Mouse (Mus musculus) forebrain, embryonic 12.5 days (tissue): ENCODE measurements around the gene Emd. TPM values are rescaled to one million over a fixed set of nuclear protein-coding genes. Genes with fewer than 3 reads are reported as not detected.
"Not testable (repeated sequence)": the region's sequence is repeated elsewhere in the genome, so short reads cannot be mapped to it uniquely, and the experiment has no call there.

Experiments used
- ATAC-seq: fragments of 200-750 bp; cut with Nextera tagmentation; 2 replicates; pipeline ENCODE4 v1.8.0; 2017; ENCODE audit warnings: moderate TSS enrichment; ENCODE audit not compliant: low FRiP score
- H3K27ac ChIP-seq: fragments of 300-500 bp; sonication (generic); 2 replicates; pipeline ENCODE4 v1.5.1; 2016; ENCODE audit warnings: mild to moderate bottlenecking
- H3K27me3 ChIP-seq: fragments of 300-500 bp; sonication (generic); 2 replicates; pipeline ENCODE4 v1.6.1; 2016; ENCODE audit warnings: mild to moderate bottlenecking
- H3K36me3 ChIP-seq: fragments of 300-500 bp; sonication (generic); replicated peaks from 2 replicates; pipeline ENCODE4 v1.6.1; 2016; ENCODE audit warnings: mild to moderate bottlenecking
- H3K4me1 ChIP-seq: fragments of 300-500 bp; sonication (generic); 2 replicates; pipeline ENCODE4 v1.6.1; 2016
- H3K4me2 ChIP-seq: fragments of 300-500 bp; sonication (generic); 2 replicates; pipeline ENCODE4 v1.6.1; 2016; ENCODE audit warnings: mild to moderate bottlenecking, moderate library complexity
- H3K4me3 ChIP-seq: fragments of 300-500 bp; sonication (generic); replicated peaks from 2 replicates; pipeline ENCODE4 v1.5.1; 2016; ENCODE audit warnings: mild to moderate bottlenecking
- H3K9ac ChIP-seq: fragments of 300-500 bp; sonication (generic); 2 replicates; pipeline ENCODE4 v1.6.1; 2016; ENCODE audit warnings: mild to moderate bottlenecking
- H3K9me3 ChIP-seq: fragments of 300-500 bp; sonication (generic); 2 replicates; pipeline ENCODE4 v1.6.1; 2016
- WGBS: fragments of 180-500 bp; shearing (Covaris S2); methylation state at CpG from one replicate; pipeline ENCODE4 v1.1.7; 2016; 5-methylcytosine and 5-hydroxymethylcytosine counted together
- polyA plus RNA-seq: library from polyadenylated mRNA; unstranded; fragments of >200 nt; fragmentation: Nextera tagmentation; extraction: Ambion mirVana; gene quantifications from 2 replicates; pipeline ENCODE4 v1.2.1, GENCODE M21; 2016

The Emd gene
- polyA plus RNA-seq: 20.5 and 23.5 TPM in 2 replicates

GRCm38 (mm10) chrX:74254153-74254887 lies at the start of gene Emd:
Emd (plus strand) TSS chrX:74254687.
- Histone ChIP-seq H3K27me3 (no peaks in the 10 kb centered on the region), H3K36me3 (peaks cover 17% of the 10 kb centered on the region), H3K9me3 (no peaks in the 10 kb centered on the region), H3K4me1 (peaks cover 2% of the 10 kb centered on the region; the same call in 1 of the 2 replicates), H3K4me2 (peak within 1 kb of the TSS; percentile 64), H3K27ac (peak within 1 kb of the TSS; percentile 90), H3K4me3 (peak within 1 kb of the TSS; percentile 57), H3K9ac (peak within 1 kb of the TSS; percentile 72)
- WGBS: 27% methylated on average over 39 of the region's 39 CpGs
- peak; percentile 97 for ATAC-seq

GRCm38 (mm10) chrX:74218496-74218895 lies 36.0 kb upstream of the Emd start:
- H3K4me1 ChIP-seq: no peaks in the 10 kb centered on the region
- 84% methylated on average over 4 of the region's 4 CpGs for WGBS
- H3K36me3 ChIP-seq: peaks cover 10% of the 10 kb centered on the region
- H3K27me3 ChIP-seq: no peaks in the 10 kb centered on the region
- no peak overlapping the region for H3K9ac ChIP-seq
- no peak overlapping the region for H3K27ac ChIP-seq
- ATAC-seq: no peak
- no peak overlapping the region for H3K4me2 ChIP-seq
- H3K9me3 ChIP-seq: no peaks in the 10 kb centered on the region
- no peak overlapping the region for H3K4me3 ChIP-seq

GRCm38 (mm10) chrX:74219449-74219848 lies 35.0 kb upstream of the Emd start:
- Histone ChIP-seq H3K4me3 (no peak overlapping the region), H3K9me3 (no peaks in the 10 kb centered on the region)
- WGBS: 62% methylated on average over 13 of the region's 13 CpGs

GRCm38 (mm10) chrX:74220099-74220498 lies 34.4 kb upstream of the Emd start:
- not testable (repeated sequence) for H3K4me3 ChIP-seq, H3K4me1 ChIP-seq, H3K9ac ChIP-seq, H3K27me3 ChIP-seq, ATAC-seq, H3K9me3 ChIP-seq, H3K4me2 ChIP-seq, H3K27ac ChIP-seq
- H3K36me3 ChIP-seq: peaks cover 24% of the 10 kb centered on the region
- 24% methylated on average over 1 of the region's 1 CpGs for WGBS

More at GRCm38 (mm10) chrX:74219449-74219848, 35.0 kb upstream of the Emd start:
- H3K27me3 ChIP-seq: no peaks in the 10 kb centered on the region
- no peak overlapping the region for H3K9ac ChIP-seq
- H3K4me2 ChIP-seq: no peak overlapping the region
- no peak for ATAC-seq
- no peaks in the 10 kb centered on the region for H3K4me1 ChIP-seq
- H3K27ac ChIP-seq: no peak overlapping the region
- peaks cover 17% of the 10 kb centered on the region for H3K36me3 ChIP-seq

- Histone ChIP-seq H3K4me1 (no peaks in the 10 kb centered on the region), H3K27ac (no peak overlapping the region), H3K4me2 (no peak overlapping the region), H3K27me3 (no peaks in the 10 kb centered on the region), H3K9ac (no peak overlapping the region), H3K9me3 (no peaks in the 10 kb centered on the region), H3K4me3 (no peak overlapping the region), H3K36me3 (peaks cover 100% of the 10 kb centered on the region)
- no peak; the same call in 1 of the 2 replicates for ATAC-seq
- 64% methylated on average over 1 of the region's 1 CpGs for WGBS
These were observed 24.4 kb upstream of the Emd start for GRCm38 (mm10) chrX:74230038-74230437.

DNA sequence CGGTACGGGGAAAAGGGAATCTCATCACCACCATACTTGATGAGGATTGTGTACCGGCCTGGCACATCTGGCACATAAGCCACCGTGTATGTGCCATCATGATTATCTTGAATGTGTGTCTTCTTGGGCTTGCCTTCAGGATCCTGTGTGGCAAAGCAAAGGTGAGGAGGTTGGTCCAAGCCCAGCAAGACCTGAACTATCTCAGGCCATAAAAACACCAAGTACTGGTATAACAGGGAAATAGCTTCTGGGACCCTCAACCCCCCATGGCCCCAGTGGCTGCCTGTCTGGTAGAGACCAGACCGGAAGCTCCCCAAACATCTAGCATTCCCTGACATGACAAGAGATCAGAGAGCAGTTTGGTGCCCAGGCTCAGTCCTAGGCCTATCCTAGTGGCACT lies 21.3 kb upstream of the Emd start:
- Histone ChIP-seq H3K27ac (no peak overlapping the region), H3K9me3 (no peaks in the 10 kb centered on the region), H3K36me3 (peaks cover 96% of the 10 kb centered on the region), H3K4me2 (no peak overlapping the region), H3K27me3 (no peaks in the 10 kb centered on the region), H3K9ac (no peak overlapping the region), H3K4me1 (no peaks in the 10 kb centered on the region), H3K4me3 (no peak overlapping the region)
- 92% methylated on average over 5 of the region's 5 CpGs for WGBS
- no peak for ATAC-seq

- Histone ChIP-seq H3K9me3 (no peaks in the 10 kb centered on the region), H3K27ac (no peak overlapping the region), H3K27me3 (no peaks in the 10 kb centered on the region), H3K4me2 (no peak overlapping the region), H3K4me3 (no peak overlapping the region), H3K4me1 (peaks cover 11% of the 10 kb centered on the region), H3K36me3 (peaks cover 76% of the 10 kb centered on the region), H3K9ac (no peak overlapping the region)
- 91% methylated on average over 4 of the region's 4 CpGs for WGBS
- ATAC-seq: no peak
These were observed 14.2 kb upstream of the Emd start for GRCm38 (mm10) chrX:74240332-74240731.

DNA sequence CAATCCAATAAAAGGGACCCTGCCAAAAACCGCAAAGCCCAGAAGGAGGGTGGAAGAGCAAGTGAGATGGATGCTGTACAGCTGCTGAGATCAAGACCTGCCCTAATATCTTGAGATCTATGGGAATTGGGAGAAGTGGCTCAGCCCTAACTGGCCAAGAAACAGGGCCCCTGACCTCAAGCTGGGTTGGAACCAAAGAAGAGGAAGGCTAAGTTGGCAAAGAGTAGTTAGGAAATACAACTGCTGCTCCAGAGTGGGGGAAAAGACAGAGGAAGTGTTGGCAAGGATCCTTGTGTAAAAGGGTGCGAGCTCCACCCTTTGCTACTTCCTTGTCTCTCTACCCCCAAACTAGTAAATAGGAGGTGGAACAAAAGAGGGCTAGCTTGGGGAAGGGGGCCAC lies 11.1 kb upstream of the Emd start:
- peaks cover 11% of the 10 kb centered on the region for H3K4me1 ChIP-seq
- peak overlapping the region; percentile 65 for H3K4me2 ChIP-seq
- H3K4me3 ChIP-seq: peak overlapping the region; percentile 56
- no peaks in the 10 kb centered on the region for H3K27me3 ChIP-seq
- no peaks in the 10 kb centered on the region for H3K9me3 ChIP-seq
- ATAC-seq: no peak
- H3K27ac ChIP-seq: no peak overlapping the region
- 97% methylated on average over 2 of the region's 2 CpGs for WGBS
- H3K36me3 ChIP-seq: peaks cover 49% of the 10 kb centered on the region
- H3K9ac ChIP-seq: peak overlapping the region; percentile 68; the same call in 1 of the 2 replicates

DNA sequence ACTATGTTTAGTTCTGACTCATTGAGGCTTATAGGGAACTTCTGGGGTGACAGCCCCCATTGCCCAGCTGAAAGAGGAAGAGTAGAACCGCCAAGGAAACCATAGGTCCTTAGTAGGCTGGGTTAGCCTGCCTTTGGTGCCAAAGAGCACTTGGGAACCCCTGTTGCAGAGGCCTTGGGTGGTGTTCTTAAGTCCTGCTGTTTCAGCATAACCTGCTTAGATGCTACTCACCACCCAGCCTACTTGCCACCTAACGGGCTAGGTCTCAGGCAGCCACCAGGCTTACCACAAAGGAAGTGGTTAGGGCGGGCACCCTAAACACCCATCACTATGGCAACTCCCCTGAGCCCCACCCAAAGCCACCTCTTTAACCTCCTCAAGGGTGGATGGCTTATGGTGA lies 10.7 kb upstream of the Emd start:
- peaks cover 11% of the 10 kb centered on the region for H3K4me1 ChIP-seq
- H3K4me3 ChIP-seq: peak overlapping the region; percentile 56
- no peaks in the 10 kb centered on the region for H3K27me3 ChIP-seq
- peaks cover 45% of the 10 kb centered on the region for H3K36me3 ChIP-seq
- H3K9ac ChIP-seq: peak overlapping the region; percentile 68
- no peaks in the 10 kb centered on the region for H3K9me3 ChIP-seq
- peak overlapping the region; percentile 65 for H3K4me2 ChIP-seq
- 72% methylated on average over 3 of the region's 3 CpGs for WGBS
- ATAC-seq: no peak
- H3K27ac ChIP-seq: no peak overlapping the region

DNA sequence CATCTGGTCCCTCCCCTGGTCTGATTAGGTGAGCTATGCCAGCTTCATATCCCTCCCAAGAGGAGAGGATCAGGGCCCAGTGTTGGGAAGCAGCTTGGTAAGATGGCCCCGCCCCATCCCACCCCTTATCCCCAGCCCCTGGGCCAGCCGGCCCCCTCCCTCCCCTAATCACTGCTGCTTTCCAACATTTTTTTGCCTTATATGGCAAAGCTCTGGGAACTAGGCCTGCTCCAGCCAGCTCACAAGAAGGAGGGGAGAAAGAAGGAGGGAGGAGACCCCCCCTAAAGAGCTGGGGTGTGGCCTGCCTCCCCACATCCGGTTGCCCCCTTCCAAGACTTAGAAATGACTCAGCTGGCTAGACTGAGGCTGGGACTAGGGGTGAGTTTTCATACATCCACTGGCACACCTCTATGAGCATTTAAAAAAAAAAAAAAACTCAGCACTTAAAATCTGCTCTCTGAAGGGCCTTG lies 9.8 kb upstream of the Emd start:
- H3K36me3 ChIP-seq: peaks cover 37% of the 10 kb centered on the region
- H3K4me2 ChIP-seq: peak overlapping the region; percentile 65
- peak overlapping the region; percentile 56 for H3K4me3 ChIP-seq
- peaks cover 18% of the 10 kb centered on the region for H3K4me1 ChIP-seq
- peak; percentile 33 for ATAC-seq
- H3K9me3 ChIP-seq: no peaks in the 10 kb centered on the region
- H3K27me3 ChIP-seq: no peaks in the 10 kb centered on the region
- 24% methylated on average over 2 of the region's 3 CpGs for WGBS
- H3K27ac ChIP-seq: peak overlapping the region; percentile 89; the same call in 1 of the 2 replicates
- peak overlapping the region; percentile 68 for H3K9ac ChIP-seq

DNA sequence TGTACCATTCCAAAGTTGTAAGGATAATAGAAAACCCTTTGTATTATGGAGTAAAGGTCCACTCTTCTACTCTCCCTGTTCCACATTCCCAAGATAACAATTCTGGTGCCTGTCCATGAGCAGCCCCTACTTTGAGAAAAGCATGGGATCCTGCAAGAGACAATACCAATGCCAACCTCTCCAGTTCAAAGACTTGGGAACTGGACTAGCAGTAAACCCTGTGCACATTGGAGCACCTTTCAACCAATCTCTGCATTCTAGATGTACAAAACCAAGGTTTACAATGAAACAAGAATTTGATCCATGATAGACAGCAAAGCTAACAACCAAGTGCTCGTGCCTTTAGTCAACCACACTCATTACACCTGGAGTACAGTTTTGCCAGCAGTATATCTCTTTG lies 9.4 kb upstream of the Emd start:
- Histone ChIP-seq H3K9me3 (no peaks in the 10 kb centered on the region), H3K9ac (peak overlapping the region; percentile 68), H3K4me2 (peak overlapping the region; percentile 65), H3K4me3 (peak overlapping the region; percentile 56), H3K36me3 (peaks cover 32% of the 10 kb centered on the region), H3K4me1 (peaks cover 18% of the 10 kb centered on the region), H3K27ac (peak overlapping the region; percentile 89), H3K27me3 (no peaks in the 10 kb centered on the region)
- ATAC-seq: no peak
- whole genome bisulfite sequencing: 26% methylated on average over 1 of the region's 1 CpGs

DNA sequence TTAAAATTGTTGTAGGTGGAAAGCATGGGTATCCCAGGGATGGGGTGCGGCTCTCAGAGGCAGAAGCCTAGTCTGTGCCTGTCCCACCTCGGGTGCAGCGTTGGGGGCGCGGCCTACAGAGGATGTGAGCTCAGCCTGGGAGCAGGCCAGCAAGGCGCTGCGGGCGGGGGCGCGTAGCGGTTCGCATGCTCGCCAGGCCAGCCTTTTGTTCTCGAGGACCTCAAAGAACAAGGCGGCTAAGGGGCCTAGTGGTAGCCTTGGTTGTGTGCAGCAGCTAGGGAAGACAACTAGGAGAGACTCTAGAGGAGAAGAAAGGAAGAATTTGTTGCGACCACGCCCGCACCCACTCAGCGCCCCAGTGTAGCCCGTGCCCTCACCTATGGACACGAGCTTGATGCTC lies 8.8 kb upstream of the Emd start:
- Histone ChIP-seq H3K27me3 (no peaks in the 10 kb centered on the region), H3K9ac (peak overlapping the region; percentile 68), H3K36me3 (peaks cover 26% of the 10 kb centered on the region), H3K4me1 (peaks cover 18% of the 10 kb centered on the region), H3K4me2 (peak overlapping the region; percentile 65), H3K4me3 (peak overlapping the region; percentile 56), H3K9me3 (no peaks in the 10 kb centered on the region), H3K27ac (peak overlapping the region; percentile 89)
- peak; percentile 61 for ATAC-seq
- WGBS: 14% methylated on average over 21 of the region's 21 CpGs

GRCm38 (mm10) chrX:74246213-74246681 lies 8.2 kb upstream of the Emd start:
- 19% methylated on average over 36 of the region's 38 CpGs for WGBS
- no peaks in the 10 kb centered on the region for H3K9me3 ChIP-seq
- peaks cover 18% of the 10 kb centered on the region for H3K4me1 ChIP-seq
- peak overlapping the region; percentile 89 for H3K27ac ChIP-seq
- H3K4me2 ChIP-seq: peak overlapping the region; percentile 65
- peak; percentile 91 for ATAC-seq
- H3K4me3 ChIP-seq: peak overlapping the region; percentile 56
- no peaks in the 10 kb centered on the region for H3K27me3 ChIP-seq
- peaks cover 21% of the 10 kb centered on the region for H3K36me3 ChIP-seq
- H3K9ac ChIP-seq: peak overlapping the region; percentile 68
